Mouse (Mus musculus) small intestine, adult 2 months (tissue): ENCODE results near the gene Senp7. TPM values are rescaled to one million over a fixed set of nuclear protein-coding genes. Genes with fewer than 3 reads are reported as not detected.
A peak's percentile ranks its signal among the peaks of the same experiment; 100 is the strongest.

Experiments used
- H3K27ac ChIP-seq: fragments of 200-500 bp; 2 replicates; pipeline ENCODE4 v1.5.1; 2012; ENCODE audit warnings: low read depth, low read length, control low read depth, inconsistent platforms; ENCODE audit not compliant: insufficient read depth
- H3K27me3 ChIP-seq: fragments of 200-500 bp; 2 replicates; pipeline ENCODE4 v1.6.1; 2012; ENCODE audit warnings: mild to moderate bottlenecking, moderate library complexity, low read length, inconsistent platforms; ENCODE audit not compliant: control insufficient read depth, insufficient read depth
- H3K36me3 ChIP-seq: fragments of 200-500 bp; 2 replicates; pipeline ENCODE4 v1.6.1; 2012; ENCODE audit warnings: mild to moderate bottlenecking, low read length, control low read depth, inconsistent platforms; ENCODE audit not compliant: control insufficient read depth, insufficient read depth
- H3K4me1 ChIP-seq: fragments of 200-500 bp; 2 replicates; pipeline ENCODE4 v1.6.1; 2012; ENCODE audit warnings: low read length, inconsistent platforms, mixed read lengths; ENCODE audit not compliant: control insufficient read depth, insufficient read depth, insufficient read length
- H3K4me3 ChIP-seq: fragments of 200-500 bp; 2 replicates; pipeline ENCODE4 v1.5.1; 2012; ENCODE audit warnings: low read depth, mild to moderate bottlenecking, control low read depth, inconsistent platforms, low read length, moderate library complexity
- CTCF ChIP-seq: fragments of 200-500 bp; IDR thresholded peaks from 2 replicates; pipeline ENCODE4 v1.5.1; 2012; ENCODE audit warnings: low read depth, mild to moderate bottlenecking, control low read depth, inconsistent platforms, low read length, moderate library complexity, mixed read lengths; ENCODE audit not compliant: insufficient replicate concordance, insufficient read length; ENCODE audit errors: extremely low read depth
- POLR2A ChIP-seq: fragments of 200-500 bp; IDR thresholded peaks from 2 replicates; pipeline ENCODE4 v1.6.1; 2012; ENCODE audit warnings: low read depth, mild to moderate bottlenecking, control low read depth, inconsistent platforms, low read length, moderate library complexity
- WGBS: fragments of 180-500 bp; shearing (Covaris S2); methylation state at CpG from one replicate; pipeline ENCODE4 v1.1.7; 2018; 5-methylcytosine and 5-hydroxymethylcytosine counted together
- polyA plus RNA-seq: library from polyadenylated mRNA; depleted of rRNA; stranded (reverse); fragments of >200 nt; gene quantifications from 2 replicates; pipeline ENCODE4 v1.2.3, GENCODE M21; 2012

The Senp7 gene
- polyA plus RNA-seq, 1 experiment = 0.72 TPM

- 75% methylated on average over 3 of the region's 3 CpGs for WGBS
Observed at GRCm38 (mm10) chr16:56055911-56056310, 7.8 kb downstream of the Senp7 start.

GRCm38 (mm10) chr16:56056944-56057590 is 8.9 kb downstream of the Senp7 start:
- Histone ChIP-seq H3K4me3 (no peak overlapping the region), H3K4me1 (no peaks in the 10 kb centered on the region), H3K27ac (no peak overlapping the region), H3K36me3 (no peaks in the 10 kb centered on the region), H3K27me3 (no peaks in the 10 kb centered on the region)
- 73% methylated on average over 7 of the region's 7 CpGs for WGBS
- TF ChIP-seq CTCF (no peak), POLR2A (no peak)

More at GRCm38 (mm10) chr16:56055911-56056310, 7.8 kb downstream of the Senp7 start:
- H3K4me3 ChIP-seq = no peak overlapping the region
- H3K4me1 ChIP-seq = no peaks in the 10 kb centered on the region
- H3K36me3 ChIP-seq = no peaks in the 10 kb centered on the region
- no peak overlapping the region for H3K27ac ChIP-seq
- no peaks in the 10 kb centered on the region for H3K27me3 ChIP-seq
- TF ChIP-seq CTCF (no peak), POLR2A (no peak)

- Histone ChIP-seq H3K4me3 (no peak overlapping the region), H3K4me1 (no peaks in the 10 kb centered on the region), H3K36me3 (no peaks in the 10 kb centered on the region), H3K27ac (no peak overlapping the region), H3K27me3 (no peaks in the 10 kb centered on the region)
- TF ChIP-seq POLR2A (no peak), CTCF (no peak)
- WGBS = 76% methylated on average over 10 of the region's 10 CpGs
Observed at GRCm38 (mm10) chr16:56058151-56058550, 10.0 kb downstream of the Senp7 start.

- TF ChIP-seq POLR2A = no peak
- no peak for TF ChIP-seq CTCF
- no peaks in the 10 kb centered on the region for H3K27me3 ChIP-seq
- H3K4me1 ChIP-seq = no peaks in the 10 kb centered on the region
- 71% methylated on average over 7 of the region's 7 CpGs for WGBS
- no peaks in the 10 kb centered on the region for H3K36me3 ChIP-seq
- no peak overlapping the region for H3K27ac ChIP-seq
- H3K4me3 ChIP-seq = no peak overlapping the region
Observed at GRCm38 (mm10) chr16:56061995-56062594, 14.0 kb downstream of the Senp7 start.

GRCm38 (mm10) chr16:56062981-56063380 is 14.8 kb downstream of the Senp7 start:
- no peak overlapping the region for H3K27ac ChIP-seq
- WGBS = 72% methylated on average over 11 of the region's 11 CpGs
- H3K4me1 ChIP-seq = no peaks in the 10 kb centered on the region
- TF ChIP-seq CTCF (no peak), POLR2A (no peak)
- H3K4me3 ChIP-seq = no peak overlapping the region
- H3K36me3 ChIP-seq = no peaks in the 10 kb centered on the region
- H3K27me3 ChIP-seq = no peaks in the 10 kb centered on the region

- Histone ChIP-seq H3K36me3 (no peaks in the 10 kb centered on the region), H3K27ac (peak overlapping the region; percentile 35; the same call in 1 of the 2 replicates), H3K4me1 (no peaks in the 10 kb centered on the region), H3K4me3 (peak overlapping the region; percentile 74), H3K27me3 (no peaks in the 10 kb centered on the region)
- 3% methylated on average over 20 of the region's 20 CpGs for WGBS
- TF ChIP-seq POLR2A (no peak), CTCF (peak; percentile 34; the same call in 1 of the 2 replicates)
Observed at GRCm38 (mm10) chr16:56064334-56064990, 16.3 kb downstream of the Senp7 start.

- TF ChIP-seq CTCF = no peak
- TF ChIP-seq POLR2A = no peak
- WGBS = 62% methylated on average over 8 of the region's 8 CpGs
- Histone ChIP-seq H3K27me3 (no peaks in the 10 kb centered on the region), H3K27ac (no peak overlapping the region), H3K4me3 (no peak overlapping the region), H3K36me3 (no peaks in the 10 kb centered on the region), H3K4me1 (no peaks in the 10 kb centered on the region)
Observed at GRCm38 (mm10) chr16:56066113-56066512, 18.0 kb downstream of the Senp7 start.
